Mouse (Mus musculus): ENCODE results near the gene Fbxl19. TPM values are rescaled to one million over a fixed set of nuclear protein-coding genes. Genes with fewer than 3 reads are reported as not detected.
"Not testable (repeated sequence)": the region's sequence is repeated elsewhere in the genome, so short reads cannot be mapped to it uniquely, and the experiment has no call there.

The Fbxl19 gene
- polyA plus RNA-seq, 1 experiment, result not detected

DNA sequence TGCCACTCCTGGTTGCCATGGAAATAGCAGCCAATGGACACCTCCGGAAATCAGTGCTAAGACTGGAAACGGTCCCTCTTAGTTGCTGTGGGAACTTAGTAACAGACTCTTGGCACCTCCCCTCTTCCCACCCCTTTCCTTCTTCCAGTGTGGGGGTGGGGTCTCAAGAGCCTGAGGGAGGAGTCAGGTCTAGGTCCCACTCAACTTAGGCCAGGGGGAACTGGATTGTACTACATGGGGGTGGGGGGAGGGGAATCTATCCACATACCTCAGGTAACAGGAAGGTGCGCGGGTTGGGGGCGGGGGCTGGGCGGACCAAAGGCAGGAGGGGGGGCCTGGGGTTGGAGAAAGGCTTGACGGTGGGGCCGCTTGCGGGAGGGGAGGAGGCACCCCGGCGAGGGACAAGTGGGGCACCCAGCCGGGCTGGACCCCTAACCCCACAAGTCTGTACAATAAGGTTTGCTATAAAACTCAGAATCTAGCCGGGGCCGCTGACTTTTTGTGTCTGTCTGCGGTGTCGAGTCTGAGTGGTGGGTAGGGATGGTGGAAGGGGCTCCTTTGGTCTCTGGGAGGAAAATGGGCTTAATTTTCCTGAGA, 24.8 kb downstream of the Fbxl19 start:
- peak overlapping the region; percentile 64 for H3K4me3 ChIP-seq (ENCODE audit: insufficient read depth, low read depth, low read length)
- H3K4me1 ChIP-seq (ENCODE audit: control insufficient read depth, insufficient read depth, low read length), result peaks cover 23% of the 10 kb centered on the region
- H3K27ac ChIP-seq (ENCODE audit: insufficient read depth, low read depth, low read length), result peak overlapping the region; percentile 92
- TF ChIP-seq POLR2A (IDR thresholded peaks at IDR 0.05; ENCODE audit: insufficient read depth, low read depth, low read length), result no peak
- WGBS, result 2% methylated on average over 16 of the region's 16 CpGs

DNA sequence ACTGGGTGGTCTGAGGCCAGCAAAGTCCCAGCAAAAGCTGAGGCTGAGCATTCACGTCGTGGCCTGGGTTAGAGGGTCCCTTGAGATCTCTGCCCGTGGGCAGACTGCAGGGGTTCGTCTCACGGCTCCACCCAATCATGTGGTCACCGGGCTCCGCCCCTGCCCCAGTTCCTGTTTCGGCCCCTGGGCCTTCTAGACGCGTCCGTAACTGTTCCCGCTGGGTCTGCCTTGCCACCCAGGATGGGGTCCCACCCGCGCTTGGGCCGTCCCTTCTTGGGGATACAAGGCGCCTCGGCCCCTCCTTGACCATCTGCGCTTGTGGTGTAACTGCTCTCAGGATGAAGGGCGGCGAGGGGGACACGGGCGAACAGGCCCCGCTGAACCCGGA, 25.3 kb downstream of the Fbxl19 start, which contains the start of gene Orai3:
Gene Orai3 (plus strand): TSS at position 165 of the 388 bp plus-strand sequence.
- Histone ChIP-seq H3K4me3 (ENCODE audit: insufficient read depth, low read depth, low read length) (peak within 1 kb of the TSS; percentile 64), H3K4me1 (ENCODE audit: control insufficient read depth, insufficient read depth, low read length) (peaks cover 23% of the 10 kb centered on the region), H3K27ac (ENCODE audit: insufficient read depth, low read depth, low read length) (peak within 1 kb of the TSS; percentile 92)
- TF ChIP-seq CTCF (IDR thresholded peaks at IDR 0.05; ENCODE audit: insufficient read depth, low read depth, low read length), result no peak
- TF ChIP-seq POLR2A (IDR thresholded peaks at IDR 0.05; ENCODE audit: insufficient read depth, low read depth, low read length), result 0 out of 2 replicates have a peak, but pooled peaks have one; percentile 52
- under 1% methylated on average over 24 of the region's 24 CpGs for WGBS

DNA sequence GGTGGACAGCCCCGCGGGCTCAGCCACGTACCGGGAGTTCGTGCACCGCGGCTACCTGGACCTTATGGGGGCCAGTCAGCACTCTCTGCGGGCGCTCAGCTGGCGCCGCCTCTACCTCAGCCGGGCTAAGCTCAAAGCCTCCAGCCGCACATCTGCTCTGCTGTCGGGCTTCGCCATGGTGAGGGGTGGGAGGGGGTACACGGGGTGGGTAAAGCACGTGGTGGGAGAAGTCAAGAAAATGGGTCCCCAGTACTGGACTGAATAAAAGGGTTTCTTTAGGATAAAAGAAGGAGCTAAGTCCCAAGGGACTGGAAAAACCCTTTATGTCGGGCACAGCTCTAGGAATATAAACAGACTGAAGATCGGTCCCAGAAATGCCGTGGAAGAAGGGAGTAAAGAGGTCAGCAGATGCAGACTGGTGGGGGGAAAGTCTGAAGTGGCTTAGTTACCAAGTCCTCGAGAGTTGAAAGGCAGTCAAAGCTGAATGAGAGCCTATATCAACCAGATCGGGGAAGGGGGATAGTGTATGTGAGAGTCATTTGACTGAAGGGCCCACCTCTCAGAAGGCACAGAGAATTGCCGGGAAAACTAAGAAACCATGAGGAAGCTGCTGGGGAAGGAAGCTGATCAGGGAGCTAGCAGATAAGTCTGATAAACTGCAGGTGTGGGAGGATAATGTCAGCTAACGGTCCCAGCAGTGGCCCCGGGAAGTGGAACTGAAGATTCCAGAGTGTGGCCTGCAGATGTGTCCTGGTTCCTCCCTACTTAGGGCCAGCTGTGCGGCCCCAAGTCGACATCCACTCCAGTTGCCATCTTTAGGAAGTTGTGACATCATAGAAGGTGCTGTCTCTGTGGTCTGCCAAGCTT, 25.9 kb downstream of the Fbxl19 start:
- Histone ChIP-seq H3K27ac (ENCODE audit: insufficient read depth, low read depth, low read length) (peak overlapping the region; percentile 92), H3K4me3 (ENCODE audit: insufficient read depth, low read depth, low read length) (peak overlapping the region; percentile 64), H3K4me1 (ENCODE audit: control insufficient read depth, insufficient read depth, low read length) (peaks cover 23% of the 10 kb centered on the region)
- no peak for TF ChIP-seq CTCF (IDR thresholded peaks at IDR 0.05; ENCODE audit: insufficient read depth, low read depth, low read length)
- no peak for TF ChIP-seq POLR2A (IDR thresholded peaks at IDR 0.05; ENCODE audit: insufficient read depth, low read depth, low read length)
- WGBS, result 3% methylated on average over 27 of the region's 27 CpGs

DNA sequence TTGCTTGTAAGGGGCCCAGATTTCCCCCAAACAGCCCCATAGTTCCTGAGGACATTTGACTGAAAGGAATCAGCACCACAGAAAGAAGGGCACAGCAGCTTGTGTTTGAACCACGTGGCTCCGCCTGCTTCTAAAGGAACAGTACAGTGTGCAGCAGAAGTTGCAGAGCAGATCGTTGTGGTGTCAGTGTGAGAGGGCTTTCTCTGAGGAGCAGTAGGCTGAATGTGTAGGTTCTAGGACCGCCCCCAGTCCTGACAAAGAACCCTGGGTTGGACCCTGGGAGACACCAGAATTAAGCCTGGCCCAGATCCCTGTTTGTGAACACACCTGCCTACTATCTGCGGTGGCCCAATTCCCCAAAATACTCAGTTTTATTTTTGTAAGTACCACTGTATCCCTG, 26.9 kb downstream of the Fbxl19 start:
- WGBS, result 55% methylated on average over 5 of the region's 5 CpGs
- H3K4me3 ChIP-seq (ENCODE audit: insufficient read depth, low read depth, low read length), result no peak overlapping the region

DNA sequence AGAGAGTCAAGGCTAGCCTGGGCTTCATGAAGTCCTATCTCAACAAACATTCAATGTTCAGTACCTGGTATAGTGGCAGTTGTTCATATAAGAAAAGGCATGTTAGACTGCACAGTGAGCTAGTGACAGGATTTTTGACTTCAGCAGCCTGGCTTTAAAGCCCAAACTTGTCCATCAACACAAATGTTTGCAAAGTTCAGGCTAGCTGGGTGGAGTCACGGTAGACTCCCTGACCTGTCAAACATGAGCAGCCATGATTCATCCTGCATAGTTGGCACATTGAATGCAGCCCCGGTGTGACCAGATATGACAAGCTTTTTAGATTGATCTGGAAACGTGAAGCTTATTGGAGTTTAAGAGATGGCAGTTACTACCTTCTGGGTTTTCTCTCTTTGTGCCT, 27.7 kb downstream of the Fbxl19 start:
- 84% methylated on average over 3 of the region's 3 CpGs for WGBS
- TF ChIP-seq POLR2A (IDR thresholded peaks at IDR 0.05; ENCODE audit: insufficient read depth, low read depth, low read length), result no peak
- no peak for TF ChIP-seq CTCF (IDR thresholded peaks at IDR 0.05; ENCODE audit: insufficient read depth, low read depth, low read length)
- Histone ChIP-seq H3K27ac (ENCODE audit: insufficient read depth, low read depth, low read length) (no peak overlapping the region), H3K4me1 (ENCODE audit: control insufficient read depth, insufficient read depth, low read length) (peaks cover 23% of the 10 kb centered on the region), H3K4me3 (ENCODE audit: insufficient read depth, low read depth, low read length) (no peak overlapping the region)

More for the DNA sequence above, 26.9 kb downstream of the Fbxl19 start:
- Histone ChIP-seq H3K4me1 (ENCODE audit: control insufficient read depth, insufficient read depth, low read length) (peaks cover 23% of the 10 kb centered on the region), H3K27ac (ENCODE audit: insufficient read depth, low read depth, low read length) (0 out of 2 replicates have a peak overlapping the region, but pooled peaks have one; percentile 5)
- TF ChIP-seq CTCF (IDR thresholded peaks at IDR 0.05; ENCODE audit: insufficient read depth, low read depth, low read length) (no peak), POLR2A (IDR thresholded peaks at IDR 0.05; ENCODE audit: insufficient read depth, low read depth, low read length) (no peak)

DNA sequence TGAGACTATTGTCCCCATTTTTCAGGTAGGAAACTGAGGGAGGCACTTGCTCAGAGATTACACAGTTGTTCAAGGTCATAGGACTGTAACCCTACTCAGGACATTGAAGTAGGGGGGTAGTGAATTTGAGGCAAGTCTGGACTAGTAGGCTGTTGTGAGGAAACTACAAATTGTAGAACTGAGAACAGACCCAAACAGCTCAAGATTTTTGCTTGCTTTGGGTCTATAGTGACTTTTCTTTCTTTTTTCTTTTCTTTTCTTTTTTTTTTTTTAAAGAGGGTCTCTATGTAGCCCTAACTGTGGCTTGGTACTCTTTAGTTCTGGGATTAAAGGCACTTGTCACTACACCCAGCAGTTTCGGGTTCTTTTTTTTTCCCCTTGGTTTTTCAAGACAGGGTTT, 28.2 kb downstream of the Fbxl19 start:
- Histone ChIP-seq H3K4me1 (ENCODE audit: control insufficient read depth, insufficient read depth, low read length) (peaks cover 22% of the 10 kb centered on the region), H3K27ac (ENCODE audit: insufficient read depth, low read depth, low read length) (no peak overlapping the region), H3K4me3 (ENCODE audit: insufficient read depth, low read depth, low read length) (no peak overlapping the region)
- WGBS, result 81% methylated on average over 1 of the region's 1 CpGs
- TF ChIP-seq CTCF (IDR thresholded peaks at IDR 0.05; ENCODE audit: insufficient read depth, low read depth, low read length), result no peak
- no peak for TF ChIP-seq POLR2A (IDR thresholded peaks at IDR 0.05; ENCODE audit: insufficient read depth, low read depth, low read length)

DNA sequence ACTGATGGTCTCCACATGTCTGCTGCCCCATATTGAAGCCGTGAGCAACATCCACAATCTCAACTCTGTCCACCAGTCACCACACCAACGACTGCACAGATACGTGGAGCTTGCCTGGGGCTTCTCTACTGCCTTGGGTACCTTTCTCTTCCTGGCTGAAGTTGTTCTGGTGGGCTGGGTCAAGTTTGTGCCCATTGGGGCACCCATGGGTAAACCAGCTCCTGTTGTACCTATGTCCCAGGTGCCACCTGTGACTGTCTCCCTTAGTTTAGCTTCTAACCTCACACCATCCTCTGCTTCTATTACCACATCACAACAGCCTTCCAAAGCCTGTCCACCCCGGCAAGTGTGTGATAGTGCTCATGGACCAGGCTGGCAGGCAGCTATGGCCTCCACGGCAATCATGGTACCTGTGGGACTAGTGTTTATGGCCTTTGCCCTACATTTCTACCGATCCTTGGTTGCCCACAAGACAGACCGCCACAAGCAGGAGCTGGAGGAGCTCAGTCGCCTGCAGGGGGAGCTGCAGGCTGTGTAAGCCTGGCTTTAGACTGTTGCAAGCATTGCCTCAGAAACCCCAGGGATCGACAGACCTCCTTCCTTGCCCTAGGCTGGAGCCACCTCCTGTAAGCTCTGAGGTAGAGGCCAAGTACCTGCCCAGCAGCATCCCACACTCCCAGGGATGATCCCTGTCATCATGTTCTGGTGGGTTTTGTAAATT, 29.5 kb downstream of the Fbxl19 start:
- WGBS, result 38% methylated on average over 9 of the region's 9 CpGs
- TF ChIP-seq CTCF (IDR thresholded peaks at IDR 0.05; ENCODE audit: insufficient read depth, low read depth, low read length) (peak; percentile 76), POLR2A (IDR thresholded peaks at IDR 0.05; ENCODE audit: insufficient read depth, low read depth, low read length) (no peak)
- no peak overlapping the region for H3K27ac ChIP-seq (ENCODE audit: insufficient read depth, low read depth, low read length)
- peaks cover 15% of the 10 kb centered on the region for H3K4me1 ChIP-seq (ENCODE audit: control insufficient read depth, insufficient read depth, low read length)
- no peak overlapping the region for H3K4me3 ChIP-seq (ENCODE audit: insufficient read depth, low read depth, low read length)

DNA sequence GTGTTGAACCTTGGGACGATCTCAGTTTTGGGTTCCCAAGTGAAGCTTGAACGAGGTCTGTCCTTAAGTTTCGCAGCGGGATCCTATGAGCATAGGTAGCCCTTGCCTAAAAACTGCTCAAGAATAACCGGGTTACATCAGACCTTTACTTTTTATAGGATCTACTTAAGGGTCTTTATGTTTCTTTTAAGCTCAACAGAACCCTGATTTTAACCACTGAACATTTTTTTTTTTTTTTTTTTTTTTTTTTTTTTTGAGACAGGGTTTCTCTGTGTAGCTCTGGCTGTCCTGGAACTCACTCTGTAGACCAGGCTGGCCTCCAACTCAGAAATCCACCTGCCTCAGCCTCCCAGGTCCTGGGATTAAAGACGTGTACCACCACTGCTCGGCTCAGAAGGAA, 31.5 kb downstream of the Fbxl19 start:
- H3K4me3 ChIP-seq (ENCODE audit: insufficient read depth, low read depth, low read length), result peak overlapping the region; percentile 92
- H3K27ac ChIP-seq (ENCODE audit: insufficient read depth, low read depth, low read length), result peak overlapping the region; percentile 99
- H3K4me1 ChIP-seq (ENCODE audit: control insufficient read depth, insufficient read depth, low read length), result not testable (repeated sequence)
- 65% methylated on average over 7 of the region's 7 CpGs for WGBS

DNA sequence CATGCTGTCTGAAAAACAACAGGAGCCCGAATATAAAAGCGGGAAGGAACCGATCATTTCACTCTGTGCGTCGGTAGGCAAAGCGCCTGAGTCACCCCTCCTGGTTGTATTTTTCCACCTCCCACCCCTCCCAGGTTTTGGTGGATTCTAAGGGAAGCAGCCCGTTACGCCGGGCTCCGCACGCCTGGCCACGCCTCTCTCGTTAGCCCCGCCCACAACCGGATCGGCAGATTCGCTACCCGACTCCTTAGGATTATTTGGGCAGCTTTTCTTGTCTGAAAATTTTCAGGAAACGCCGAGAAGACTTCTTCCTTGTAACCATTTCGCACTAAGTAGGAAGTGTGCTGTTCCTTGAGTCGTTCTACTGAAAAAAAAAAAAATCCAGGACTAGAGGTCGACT, 32.1 kb downstream of the Fbxl19 start, which contains the start of gene Setd1a:
Gene Setd1a (plus strand): TSS at position 245 of the 400 bp plus-strand sequence.
- peaks cover 2% of the 10 kb centered on the region; the same call in 1 of the 2 replicates for H3K4me1 ChIP-seq (ENCODE audit: control insufficient read depth, insufficient read depth, low read length)
- WGBS, result under 1% methylated on average over 23 of the region's 23 CpGs
- peak; percentile 36; the same call in 1 of the 2 replicates for TF ChIP-seq POLR2A (IDR thresholded peaks at IDR 0.05; ENCODE audit: insufficient read depth, low read depth, low read length)
- no peak for TF ChIP-seq CTCF (IDR thresholded peaks at IDR 0.05; ENCODE audit: insufficient read depth, low read depth, low read length)
- peak within 1 kb of the TSS; percentile 99 for H3K27ac ChIP-seq (ENCODE audit: insufficient read depth, low read depth, low read length)
- peak within 1 kb of the TSS; percentile 92 for H3K4me3 ChIP-seq (ENCODE audit: insufficient read depth, low read depth, low read length)

Data from olfactory bulb, adult 2 months (tissue).